Mouse (Mus musculus): ENCODE results near the gene Psma5.
A peak's percentile ranks its signal among the peaks of the same experiment; 100 is the strongest.
"Not testable (repeated sequence)": the region's sequence is repeated elsewhere in the genome, so short reads cannot be mapped to it uniquely, and the experiment has no call there.

Psma5 gene

GRCm38 (mm10) chr3:108256719-108257637 lies at the start of gene Psma5:
Psma5 (plus strand) TSS chr3:108256926.
- peak; percentile 94 for DNase-seq

GRCm38 (mm10) chr3:108209001-108209400 lies 47.7 kb upstream of the Psma5 start:
- peak; percentile 68 for DNase-seq

DNA sequence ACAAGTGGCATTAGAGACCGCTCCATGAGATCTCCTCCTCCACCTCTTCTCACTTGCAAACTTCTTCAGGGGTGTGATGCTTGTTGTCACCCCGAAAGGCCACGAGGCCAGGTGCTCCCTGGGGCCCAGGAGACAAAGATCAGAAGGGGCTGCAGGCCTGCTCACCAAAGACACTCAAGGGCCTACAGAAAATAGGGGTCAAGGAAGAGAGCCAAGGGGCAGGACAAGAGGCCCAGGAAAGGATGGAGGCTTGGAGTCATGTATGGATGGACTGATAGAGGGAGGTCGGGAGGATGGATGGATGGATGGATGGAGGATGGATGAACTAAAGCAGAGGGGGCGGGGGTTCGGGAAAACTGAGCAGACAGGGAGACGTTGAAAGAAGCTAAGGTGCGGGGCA lies 47.2 kb upstream of the Psma5 start:
- peak; percentile 71 for DNase-seq

GRCm38 (mm10) chr3:108209946-108210770 lies 46.6 kb upstream of the Psma5 start:
- peak; percentile 97 for DNase-seq

- DNase-seq: no peak
Measured at GRCm38 (mm10) chr3:108210771-108211139, 46.0 kb upstream of the Psma5 start, which contains the start of gene Atxn7l2. Atxn7l2 (minus strand) TSS chr3:108210934.

- peak; percentile 72 for DNase-seq
Measured at GRCm38 (mm10) chr3:108211845-108212244, 44.9 kb upstream of the Psma5 start.

- peak; percentile 64 for DNase-seq
Measured at GRCm38 (mm10) chr3:108212406-108212805, 44.3 kb upstream of the Psma5 start.

GRCm38 (mm10) chr3:108214734-108215133 lies 42.0 kb upstream of the Psma5 start:
- DNase-seq: no peak

GRCm38 (mm10) chr3:108220661-108221060 lies 36.1 kb upstream of the Psma5 start:
- DNase-seq: no peak

DNA sequence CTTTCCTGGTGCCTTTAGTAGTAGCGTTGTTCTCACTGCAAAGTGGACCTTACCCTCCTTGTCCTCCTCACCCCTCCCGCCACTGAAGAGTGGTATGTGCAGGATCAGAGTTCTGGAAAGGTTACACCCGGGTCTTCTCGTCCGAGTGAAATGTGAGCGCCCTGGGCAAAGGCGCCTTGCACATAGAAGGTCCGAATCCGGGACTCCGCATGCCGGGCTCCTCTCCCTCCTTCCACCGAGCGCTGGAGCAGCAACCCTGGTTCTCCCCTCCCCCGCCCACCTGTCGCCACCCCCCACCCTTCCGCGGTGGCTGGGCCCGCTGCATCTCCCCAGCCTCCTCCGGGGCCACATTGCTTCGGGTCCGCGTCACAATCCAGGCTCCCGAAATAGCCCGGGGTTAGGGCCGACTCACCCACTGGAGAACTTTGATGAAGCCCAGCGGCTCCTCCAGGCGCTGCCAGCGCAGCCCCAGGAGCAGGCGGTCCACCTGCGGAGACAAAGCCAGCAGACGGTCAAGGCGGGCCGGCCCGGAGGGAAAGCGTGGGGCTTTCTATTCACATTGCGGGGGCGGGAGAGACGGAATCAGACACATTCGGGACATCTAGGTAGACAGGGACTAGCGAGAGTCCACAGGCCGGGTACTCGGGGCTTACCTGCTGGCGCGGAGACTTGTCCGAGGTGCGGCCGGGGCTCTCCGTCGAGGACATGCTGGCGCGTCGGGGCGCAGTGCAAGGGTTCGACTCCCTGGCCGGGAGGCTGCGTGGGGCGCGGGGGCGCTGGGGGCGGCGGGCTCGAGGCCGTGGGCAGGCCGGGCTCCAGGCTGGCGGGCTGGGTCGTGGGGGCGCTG lies 30.8 kb upstream of the Psma5 start:
- no peak for DNase-seq

GRCm38 (mm10) chr3:108226558-108227350 lies 30.0 kb upstream of the Psma5 start, which contains the start of gene Sypl2:
Sypl2 (minus strand) TSS chr3:108226648.
- peak; percentile 12 for DNase-seq

GRCm38 (mm10) chr3:108227521-108227920 lies 29.2 kb upstream of the Psma5 start:
- no peak for DNase-seq

DNA sequence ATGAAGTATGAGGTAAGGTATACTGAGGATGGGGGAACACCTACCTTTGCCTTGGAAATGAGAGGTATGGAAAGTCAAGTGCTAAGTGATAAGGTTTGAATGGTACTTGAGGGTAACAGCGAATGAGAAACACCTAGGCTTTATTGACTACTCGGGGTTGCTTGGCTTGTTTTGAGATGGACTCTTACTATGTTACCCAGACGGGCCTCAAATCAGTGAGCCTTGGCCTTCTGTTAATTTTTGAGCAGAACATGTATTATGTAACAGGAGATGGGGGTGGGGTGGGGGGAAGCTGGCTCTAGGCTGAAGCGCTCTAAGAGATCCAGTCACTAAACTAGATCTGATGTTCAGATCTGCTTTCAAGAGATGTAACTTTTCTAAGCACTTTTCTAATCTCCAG lies 25.1 kb upstream of the Psma5 start:
- DNase-seq: no peak

GRCm38 (mm10) chr3:108237474-108238102 lies 19.1 kb upstream of the Psma5 start:
- DNase-seq: not testable (repeated sequence)

DNA sequence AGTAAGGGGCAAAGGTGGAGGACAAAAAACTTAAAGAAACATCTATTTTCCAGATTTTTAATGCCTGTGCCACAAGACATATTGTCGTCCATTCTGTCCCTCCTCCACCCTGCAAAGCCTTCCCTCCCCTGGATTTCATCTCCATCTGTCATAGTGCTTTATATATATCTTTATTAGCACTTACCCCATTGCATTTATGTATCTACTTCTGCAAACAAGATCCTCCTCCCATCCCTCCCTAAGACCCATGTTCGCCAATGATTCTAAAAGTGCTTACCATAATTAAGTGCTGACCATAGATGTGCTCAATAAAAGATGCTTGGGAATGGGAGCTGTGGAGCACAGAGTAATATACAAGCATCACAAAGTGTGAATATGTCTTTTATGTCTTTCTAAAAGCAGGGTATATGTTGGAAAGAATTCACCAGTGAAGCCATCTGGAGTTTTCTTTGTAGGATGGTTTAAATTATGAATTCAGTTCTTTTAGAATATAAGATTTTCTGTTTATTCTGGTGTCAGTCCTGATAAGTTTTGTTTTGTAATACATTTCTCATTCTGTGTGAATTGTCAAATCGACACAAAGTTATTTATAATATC lies 15.4 kb upstream of the Psma5 start:
- no peak for DNase-seq

GRCm38 (mm10) chr3:108246857-108247256 lies 9.9 kb upstream of the Psma5 start:
- DNase-seq: no peak

- no peak for DNase-seq
Measured at GRCm38 (mm10) chr3:108257831-108258500, 1.2 kb downstream of the Psma5 start.

DNA sequence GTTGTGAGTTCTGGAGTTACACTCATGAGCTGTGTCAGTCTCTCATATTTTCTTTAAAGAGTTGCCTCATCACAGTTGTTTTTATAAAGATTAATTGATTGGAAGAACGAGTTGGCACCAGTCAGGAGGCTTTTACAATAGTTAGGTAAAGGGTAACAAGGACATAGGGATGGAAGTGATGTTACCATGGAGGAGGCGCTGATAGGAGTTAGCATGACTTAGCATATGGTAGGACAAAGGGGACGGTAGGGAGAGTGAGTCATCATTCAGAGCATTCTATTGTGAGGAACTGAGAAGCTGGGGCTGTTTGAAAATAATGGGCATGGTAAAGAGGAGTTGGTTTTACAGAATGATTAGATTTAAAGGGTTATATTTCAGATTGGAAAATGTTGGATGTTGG lies 2.6 kb downstream of the Psma5 start:
- no peak for DNase-seq

- DNase-seq: not testable (repeated sequence)
Measured at GRCm38 (mm10) chr3:108279495-108279894, 22.8 kb downstream of the Psma5 start.
